Mouse (Mus musculus): ENCODE data around the gene Mecom.
A peak's percentile ranks its signal among the peaks of the same experiment; 100 is the strongest.

Mecom gene

GRCm38 (mm10) chr3:30101146-30101545 is 446.7 kb downstream of the Mecom start:
- no peak for DNase-seq (ENCODE audit: low read depth)

GRCm38 (mm10) chr3:30097713-30098112 is 450.1 kb downstream of the Mecom start:
- peak; percentile 81 for DNase-seq (ENCODE audit: low read depth)

GRCm38 (mm10) chr3:30097129-30097528 is 450.7 kb downstream of the Mecom start:
- DNase-seq (ENCODE audit: low read depth) = no peak

- no peak for DNase-seq (ENCODE audit: low read depth)
Observed at GRCm38 (mm10) chr3:30093005-30093404, 454.8 kb downstream of the Mecom start.

GRCm38 (mm10) chr3:30092481-30092880 is 455.3 kb downstream of the Mecom start:
- no peak for DNase-seq (ENCODE audit: low read depth)

- DNase-seq (ENCODE audit: low read depth) = no peak
Observed at GRCm38 (mm10) chr3:30091860-30092259, 455.9 kb downstream of the Mecom start.

- DNase-seq (ENCODE audit: low read depth) = no peak
Observed at GRCm38 (mm10) chr3:30091401-30091800, 456.4 kb downstream of the Mecom start.

GRCm38 (mm10) chr3:30086139-30086538 is 461.7 kb downstream of the Mecom start:
- DNase-seq (ENCODE audit: low read depth) = no peak

- DNase-seq (ENCODE audit: low read depth) = no peak
Observed at GRCm38 (mm10) chr3:30083842-30084241, 464.0 kb downstream of the Mecom start.

GRCm38 (mm10) chr3:30083268-30083667 is 464.5 kb downstream of the Mecom start:
- no peak for DNase-seq (ENCODE audit: low read depth)

GRCm38 (mm10) chr3:30080827-30081226 is 467.0 kb downstream of the Mecom start:
- DNase-seq (ENCODE audit: low read depth) = peak; percentile 50

GRCm38 (mm10) chr3:30076522-30076921 is 471.3 kb downstream of the Mecom start:
- no peak for DNase-seq (ENCODE audit: low read depth)

- peak; percentile 61 for DNase-seq (ENCODE audit: low read depth)
Observed at GRCm38 (mm10) chr3:30071271-30071670, 476.5 kb downstream of the Mecom start.

- no peak for DNase-seq (ENCODE audit: low read depth)
Observed at GRCm38 (mm10) chr3:30066519-30066918, 481.3 kb downstream of the Mecom start.

- DNase-seq (ENCODE audit: low read depth) = no peak
Observed at GRCm38 (mm10) chr3:30060058-30060457, 487.8 kb downstream of the Mecom start.

GRCm38 (mm10) chr3:30059615-30060014 is 488.2 kb downstream of the Mecom start:
- no peak for DNase-seq (ENCODE audit: low read depth)

GRCm38 (mm10) chr3:30051287-30051686 is 496.5 kb downstream of the Mecom start:
- DNase-seq (ENCODE audit: low read depth) = no peak

GRCm38 (mm10) chr3:30050795-30051194 is 497.0 kb downstream of the Mecom start:
- no peak for DNase-seq (ENCODE audit: low read depth)

GRCm38 (mm10) chr3:30048792-30049191 is 499.0 kb downstream of the Mecom start:
- DNase-seq (ENCODE audit: low read depth) = no peak

GRCm38 (mm10) chr3:30048157-30048556 is 499.7 kb downstream of the Mecom start:
- no peak for DNase-seq (ENCODE audit: low read depth)

- peak; percentile 11 for DNase-seq (ENCODE audit: low read depth)
Observed at GRCm38 (mm10) chr3:30043525-30043924, 504.3 kb downstream of the Mecom start.

- DNase-seq (ENCODE audit: low read depth) = no peak
Observed at GRCm38 (mm10) chr3:30038545-30038944, 509.3 kb downstream of the Mecom start.

- no peak for DNase-seq (ENCODE audit: low read depth)
Observed at GRCm38 (mm10) chr3:30019961-30020360, 527.8 kb downstream of the Mecom start.

GRCm38 (mm10) chr3:30019411-30019810 is 528.4 kb downstream of the Mecom start:
- DNase-seq (ENCODE audit: low read depth) = no peak

GRCm38 (mm10) chr3:30018202-30018601 is 529.6 kb downstream of the Mecom start:
- no peak for DNase-seq (ENCODE audit: low read depth)

All from NIH3T3 (cell line).